Mouse (Mus musculus) brain, embryonic 14.5 days (tissue): Measurements from ENCODE around the gene Gata2.

Experiments used
- CTCF ChIP-seq: fragments of 200-500 bp; IDR thresholded peaks from 2 replicates; pipeline ENCODE4 v1.5.1; 2012; ENCODE audit warnings: inconsistent platforms, mild to moderate bottlenecking, moderate library complexity, borderline replicate concordance; ENCODE audit not compliant: insufficient read depth, insufficient read length; ENCODE audit errors: extremely low read depth
- POLR2A ChIP-seq: fragments of 200-500 bp; IDR thresholded peaks from 2 replicates; pipeline ENCODE4 v1.6.1; 2012; ENCODE audit warnings: mild to moderate bottlenecking, inconsistent platforms, borderline replicate concordance; ENCODE audit not compliant: poor library complexity, insufficient read depth, insufficient read length, severe bottlenecking; ENCODE audit errors: extremely low read depth

DNA sequence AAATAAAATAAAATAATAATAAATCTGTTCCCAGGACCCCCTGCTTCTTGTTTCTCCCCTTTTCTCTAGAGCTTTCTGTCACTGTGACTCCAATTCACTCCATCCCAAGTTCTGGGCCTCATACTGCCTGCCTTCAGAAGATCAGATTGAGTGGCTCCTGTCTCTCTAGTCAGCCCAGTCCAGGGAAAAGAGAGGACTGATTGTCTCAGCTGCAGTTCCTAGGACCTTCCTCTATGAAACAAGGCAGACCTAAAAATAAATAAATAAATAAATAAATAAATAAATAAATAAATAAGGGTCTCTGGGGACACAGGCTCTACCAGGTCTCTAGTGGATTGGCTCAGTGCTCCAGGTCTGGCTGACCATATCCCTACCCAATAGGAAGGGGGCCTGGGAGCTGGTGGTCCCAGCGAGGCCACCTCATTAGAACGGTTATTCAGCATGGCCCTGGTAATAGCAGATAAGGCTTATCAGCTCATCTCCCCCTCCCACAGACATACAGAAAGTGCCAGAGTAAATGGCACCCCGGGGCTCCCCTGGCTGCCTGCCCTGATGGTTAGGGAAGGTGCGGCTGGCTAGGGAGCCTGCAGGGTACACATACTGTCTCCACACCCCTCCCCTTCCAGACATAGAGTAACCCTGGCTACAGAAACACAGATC lies 2.1 kb upstream of the Gata2 start:
- TF ChIP-seq CTCF (no peak), POLR2A (no peak)
